Mouse (Mus musculus) T-helper 2 cell (primary cell): Measurements from ENCODE around the gene Tsen54.
"Not testable (repeated sequence)": the region's sequence is repeated elsewhere in the genome, so short reads cannot be mapped to it uniquely, and the experiment has no call there.

ENCODE experiments used
- in situ Hi-C: fragments of 300-600 bp; cut with MboI, MseI; formaldehyde crosslinking; loops from one replicate; pipeline ENCODE4 v1.15.1; 2025; ENCODE audit warnings: high pct_unique_total_duplicates

The Tsen54 gene

GRCm38 (mm10) chr11:115829036-115829435 lies 14.5 kb downstream of the Tsen54 start:
- in situ Hi-C loops: no loop called here

GRCm38 (mm10) chr11:115830550-115831325 lies 16.2 kb downstream of the Tsen54 start:
- in situ Hi-C loops: no loop called here

GRCm38 (mm10) chr11:115831518-115831917 lies 17.0 kb downstream of the Tsen54 start:
- in situ Hi-C loops: no loop called here

- in situ Hi-C loops: no loop called here
Measured at GRCm38 (mm10) chr11:115832064-115832463, 17.5 kb downstream of the Tsen54 start.

DNA sequence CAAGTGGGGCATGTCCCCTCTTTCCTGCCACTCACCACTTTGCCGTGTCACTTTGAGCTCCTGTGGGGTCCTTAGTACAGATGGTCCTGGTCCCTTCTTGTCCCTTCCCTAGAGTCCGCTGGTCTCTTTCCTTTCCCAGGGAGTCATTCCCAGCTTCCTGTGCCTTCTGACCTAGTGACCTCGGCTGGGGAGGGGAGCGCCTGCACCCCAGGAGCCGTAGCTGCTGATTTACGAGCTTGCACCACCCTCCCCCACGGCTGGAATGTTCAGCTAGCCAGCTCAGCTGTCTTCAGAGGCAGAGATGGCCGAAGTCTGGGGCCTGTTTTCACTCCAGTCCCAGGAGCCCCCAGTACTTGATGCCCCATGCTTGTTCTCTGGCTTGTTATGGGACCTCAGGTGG lies 18.0 kb downstream of the Tsen54 start:
- in situ Hi-C loops: no loop called here

DNA sequence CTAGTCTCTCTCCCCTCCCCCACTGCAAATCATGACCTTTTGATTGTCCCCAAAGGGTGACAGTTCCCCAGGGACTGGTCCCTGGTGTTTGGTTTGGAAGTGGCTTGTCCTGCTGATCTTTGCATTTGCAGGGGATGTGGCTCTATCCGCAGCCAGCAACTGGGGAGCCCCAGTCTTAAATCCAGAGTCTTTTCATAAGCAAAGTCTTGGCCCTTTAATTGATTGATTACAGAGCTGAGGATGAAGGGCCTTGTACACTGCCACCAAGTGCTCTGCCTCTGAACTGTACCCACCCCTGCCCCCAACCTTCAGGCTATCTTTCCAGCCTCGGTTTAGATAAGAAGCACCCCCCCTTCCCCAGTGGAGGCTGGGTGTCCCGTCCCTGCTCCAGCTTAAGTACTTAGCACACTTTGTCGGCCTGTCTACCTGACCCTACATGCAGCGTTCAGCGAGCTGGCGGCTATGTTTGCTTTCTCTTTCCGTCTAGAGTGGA lies 18.5 kb downstream of the Tsen54 start:
- in situ Hi-C loops: no loop called here

- in situ Hi-C loops: no loop called here
Measured at GRCm38 (mm10) chr11:115834033-115834432, 19.5 kb downstream of the Tsen54 start.

DNA sequence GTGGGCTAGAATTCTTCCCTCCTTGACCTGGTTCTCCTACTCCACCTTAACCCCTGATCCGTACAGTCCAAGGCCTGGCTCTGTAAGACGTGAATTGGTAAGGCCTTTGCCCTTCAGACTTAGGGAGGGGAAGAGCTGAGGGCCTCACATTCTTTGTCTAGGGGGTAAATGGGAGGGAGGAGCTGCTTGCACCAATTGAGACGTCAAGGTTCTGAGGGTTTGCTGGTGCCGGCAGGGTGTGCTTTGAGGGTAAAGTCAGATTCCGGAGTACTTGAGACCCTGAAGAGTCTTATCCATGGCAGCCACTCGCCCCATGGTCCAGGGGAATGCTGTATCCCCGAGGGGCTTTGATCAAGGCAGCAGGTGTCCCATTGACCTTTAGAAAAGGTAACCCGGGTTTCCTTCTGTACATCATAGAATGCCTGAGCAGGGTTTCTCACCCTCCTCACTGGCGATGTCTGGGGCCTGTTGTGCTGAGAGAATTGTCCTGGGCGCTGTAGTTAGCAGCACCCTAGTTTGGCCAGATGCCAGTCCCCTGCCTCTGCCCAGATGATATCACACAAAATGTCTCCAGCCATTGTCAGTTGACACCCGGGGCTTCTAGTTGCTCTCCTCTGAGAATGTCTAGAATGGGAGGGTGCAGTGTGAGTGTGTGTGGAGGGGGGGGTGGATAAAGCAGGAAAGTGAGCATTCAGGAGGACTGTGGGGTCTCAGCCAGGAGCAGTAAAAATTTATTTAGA lies 22.3 kb downstream of the Tsen54 start:
- in situ Hi-C loops: no loop called here

- in situ Hi-C loops: no loop called here
Measured at GRCm38 (mm10) chr11:115837606-115838345, 23.3 kb downstream of the Tsen54 start.

- in situ Hi-C loops: no loop called here
Measured at GRCm38 (mm10) chr11:115838895-115839311, 24.4 kb downstream of the Tsen54 start.

DNA sequence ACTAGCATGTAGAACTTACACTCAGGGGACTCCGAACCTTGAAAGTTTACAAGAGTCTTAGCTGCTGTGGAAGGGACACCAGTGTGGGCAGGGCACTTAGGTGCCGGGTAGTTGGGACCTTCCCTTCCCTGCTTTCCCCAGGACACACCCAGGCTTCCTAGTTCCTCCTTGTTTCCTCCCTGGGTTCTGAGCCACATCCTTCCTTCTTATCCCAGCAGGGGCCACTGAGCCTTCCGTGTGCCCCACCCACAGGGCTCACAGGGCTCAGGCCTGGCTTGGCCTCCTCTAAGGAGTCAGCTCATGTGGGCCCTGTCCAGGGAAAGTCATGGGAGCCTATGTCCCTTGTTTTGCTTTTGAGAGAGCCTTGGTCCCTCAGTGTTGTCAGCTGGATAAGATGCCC lies 25.2 kb downstream of the Tsen54 start:
- in situ Hi-C loops: no loop called here

DNA sequence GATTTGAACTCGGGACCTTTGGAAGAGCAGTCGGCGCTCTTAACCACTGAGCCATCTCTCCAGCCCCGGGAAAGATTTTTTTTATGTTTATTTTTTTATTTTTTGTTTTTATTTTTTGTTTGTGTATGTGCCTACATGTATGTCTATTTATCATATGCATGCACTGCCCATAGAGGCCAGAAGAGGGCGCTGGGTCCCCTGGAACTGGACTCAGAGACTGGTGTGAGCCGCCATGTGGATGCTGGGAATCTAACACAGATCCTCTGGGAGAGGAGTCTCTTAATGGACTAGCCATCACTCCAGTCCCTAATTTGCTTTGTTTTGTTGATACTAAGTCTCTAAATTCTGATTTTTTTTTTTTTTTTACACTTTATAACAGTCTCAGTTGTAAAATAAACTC lies 26.5 kb downstream of the Tsen54 start:
- in situ Hi-C loops: no loop called here

- in situ Hi-C loops: no loop called here
Measured at GRCm38 (mm10) chr11:115841961-115842550, 27.5 kb downstream of the Tsen54 start.

DNA sequence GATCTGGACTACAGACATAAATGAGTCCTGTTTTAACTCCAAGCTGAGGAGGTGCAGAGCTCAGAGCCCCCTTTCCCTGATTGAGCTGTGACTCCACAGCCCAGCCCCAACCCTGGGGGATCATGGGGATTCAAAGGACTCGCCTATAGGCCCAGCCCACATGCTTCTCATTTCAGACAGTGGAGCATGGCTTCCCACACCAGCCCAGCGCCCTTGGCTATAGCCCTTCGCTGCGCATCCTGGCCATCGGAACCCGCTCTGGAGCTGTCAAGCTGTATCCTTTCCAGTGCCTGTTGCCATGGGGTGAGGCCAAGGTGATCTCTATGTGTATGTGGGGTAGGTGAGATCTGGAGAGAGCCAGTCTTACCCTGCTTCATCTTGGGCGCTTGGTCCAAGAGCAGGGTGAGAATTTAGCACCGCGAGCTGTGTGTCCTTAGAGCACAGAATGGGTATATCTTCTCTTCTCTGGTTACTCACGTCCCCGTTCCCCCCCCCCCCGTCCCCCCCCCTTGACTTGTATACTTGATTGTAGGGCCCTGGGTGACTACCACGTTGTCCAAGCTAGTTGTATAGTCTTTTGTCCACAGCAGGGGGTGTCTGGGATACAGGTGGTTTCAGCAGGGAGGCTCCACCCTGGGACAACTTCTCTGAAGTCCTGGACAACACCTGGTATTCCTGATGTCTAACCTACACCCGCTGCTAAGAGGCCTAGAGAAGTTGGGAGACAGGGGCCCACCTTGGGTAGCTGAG lies 28.8 kb downstream of the Tsen54 start:
- in situ Hi-C loops: no loop called here

GRCm38 (mm10) chr11:115843891-115844239 lies 29.3 kb downstream of the Tsen54 start:
- in situ Hi-C loops: no loop called here

DNA sequence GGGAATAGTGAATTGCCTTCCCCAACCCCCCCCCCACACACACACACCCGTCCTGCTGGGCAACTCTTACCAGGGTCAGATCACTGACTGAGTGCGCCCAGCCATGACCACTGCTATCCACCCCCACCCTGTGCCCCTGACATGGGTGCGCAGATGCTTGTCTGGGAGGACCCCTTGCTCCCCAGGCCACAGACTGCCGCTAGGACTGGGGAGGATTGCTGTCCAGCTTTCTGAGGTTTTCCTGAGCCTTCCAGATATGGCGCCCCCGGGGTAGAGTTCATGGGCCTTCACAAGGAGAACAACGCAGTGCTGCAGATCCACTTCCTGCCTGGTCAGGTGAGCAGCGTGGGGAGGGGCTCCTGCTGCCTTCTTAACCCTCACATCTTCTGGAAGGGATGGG lies 29.7 kb downstream of the Tsen54 start:
- in situ Hi-C loops: no loop called here

DNA sequence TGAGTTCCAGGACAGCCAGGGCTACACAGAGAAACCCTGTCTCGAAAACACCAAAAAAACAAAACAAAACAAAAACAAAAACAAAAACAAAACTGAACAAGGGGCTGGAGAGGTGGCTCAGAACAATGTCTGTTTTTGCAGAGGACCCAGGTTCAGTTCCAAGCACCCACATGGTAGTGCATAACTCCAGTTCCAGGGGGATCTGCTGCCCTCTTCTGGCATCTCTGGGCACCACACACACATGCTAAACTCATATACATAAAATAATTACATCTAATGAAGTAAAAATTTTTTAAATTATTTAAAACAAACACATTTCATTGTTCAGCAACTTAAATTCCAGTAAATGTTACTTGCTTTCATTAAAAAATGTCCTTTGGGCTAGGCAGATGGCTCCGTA lies 31.3 kb downstream of the Tsen54 start:
- in situ Hi-C loops: no loop called here

GRCm38 (mm10) chr11:115854674-115855073 lies 40.1 kb downstream of the Tsen54 start:
- in situ Hi-C loops: no loop called here

DNA sequence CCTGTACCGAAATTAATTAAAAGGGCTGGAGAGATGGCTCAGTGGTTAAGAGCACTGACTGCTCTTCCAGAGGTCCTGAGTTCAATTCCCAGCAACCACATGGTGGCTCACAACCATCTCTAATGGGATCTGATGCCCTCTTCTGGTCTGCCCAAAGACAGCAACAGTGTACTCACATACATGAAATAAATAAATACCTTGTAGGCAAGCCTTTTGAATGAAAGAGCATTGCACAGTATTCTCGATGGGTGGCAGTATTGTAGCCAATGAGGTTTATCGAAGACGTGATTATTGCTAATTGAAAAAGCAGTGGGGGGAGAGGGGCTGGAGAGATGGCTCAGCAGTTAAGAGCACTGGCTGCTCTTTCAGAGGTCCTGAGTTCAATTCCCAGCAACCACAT lies 42.6 kb downstream of the Tsen54 start:
- in situ Hi-C loops: not testable (repeated sequence)

DNA sequence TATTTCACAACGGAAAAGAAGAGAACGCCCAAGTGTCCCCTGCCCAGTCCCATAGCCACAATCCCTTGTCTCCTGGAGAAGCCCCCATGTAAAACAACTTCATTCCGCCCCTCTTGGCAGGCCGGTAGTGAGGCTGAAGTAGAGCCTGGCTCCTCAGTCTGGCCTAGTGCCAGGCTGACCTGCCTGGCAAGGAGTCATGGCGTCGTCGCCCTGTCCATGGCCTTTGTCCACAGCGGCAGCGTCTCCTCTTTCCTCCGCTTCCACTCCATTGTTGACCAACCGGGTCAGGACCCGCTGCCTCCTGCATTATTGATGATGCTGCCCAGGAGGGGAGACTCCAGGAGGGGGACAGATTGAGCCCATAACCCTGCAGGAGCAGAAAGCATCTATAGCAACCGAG lies 43.4 kb downstream of the Tsen54 start:
- in situ Hi-C loops: no loop called here

- in situ Hi-C loops: no loop called here
Measured at GRCm38 (mm10) chr11:115858354-115858753, 43.8 kb downstream of the Tsen54 start, which contains the start of gene Myo15b. Gene Myo15b (plus strand): TSS chr11:115858406.
